Mouse (Mus musculus) kidney, postnatal 14 days (tissue): Measurements from ENCODE around the gene Ddrgk1.

Experiments used
- DNase-seq: peaks from one replicate; pipeline ENCODE4 v3.0.0; 2022; ENCODE audit warnings: mixed read lengths

The Ddrgk1 gene

DNA sequence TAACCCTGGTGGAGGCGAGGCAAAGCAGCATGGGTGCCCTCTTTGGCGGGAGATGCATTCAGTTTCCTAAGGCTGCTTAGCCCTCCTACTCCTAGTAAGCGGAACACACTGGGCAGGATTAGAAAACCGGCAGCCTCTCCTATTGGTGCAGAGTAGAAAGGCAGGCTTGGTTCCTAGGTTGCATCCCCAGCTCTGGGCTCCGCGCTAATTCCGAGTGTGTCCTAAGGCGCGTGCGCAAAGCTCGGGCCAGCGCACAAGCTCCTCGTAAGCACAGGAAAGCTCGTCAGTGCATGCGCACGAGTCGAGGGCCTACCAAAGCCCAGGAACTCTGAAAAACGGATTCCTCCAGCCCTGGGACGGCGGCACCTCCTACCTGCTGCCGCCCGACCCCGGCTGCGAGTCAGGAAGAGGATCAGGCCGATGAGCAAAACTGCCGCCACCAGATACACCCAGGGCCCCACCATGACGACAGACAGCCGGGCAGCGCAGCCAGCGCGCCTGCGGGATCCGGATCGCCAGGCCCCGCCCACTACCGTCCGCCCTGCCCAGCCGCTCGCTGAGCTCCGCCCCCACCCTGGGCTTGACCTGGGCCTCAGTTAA lies at the start of gene Ddrgk1:
Gene Ddrgk1, minus strand, starts transcription at position 558 of the 600 bp plus-strand sequence.
- DNase-seq: peak; percentile 95

DNA sequence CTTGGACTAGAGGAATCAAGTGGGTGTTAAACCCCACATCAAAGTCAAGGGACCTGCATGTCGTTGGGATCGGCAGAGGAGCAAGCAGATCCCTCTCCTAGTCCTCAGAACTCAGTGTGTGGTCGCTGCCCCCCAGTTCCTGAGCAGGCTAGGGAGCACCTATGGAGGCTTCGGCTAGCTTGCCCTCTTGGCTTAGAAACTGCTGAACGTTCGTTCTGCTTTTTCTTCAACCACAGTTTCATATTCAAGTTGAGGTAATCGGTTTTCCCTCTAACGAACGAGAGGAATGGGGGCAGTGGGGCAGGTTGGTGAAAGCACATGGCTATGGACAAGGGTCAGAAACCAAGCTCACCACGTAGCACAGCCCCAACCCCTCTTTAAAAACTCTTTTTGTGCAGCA lies 42.6 kb upstream of the Ddrgk1 start:
- no peak for DNase-seq

DNA sequence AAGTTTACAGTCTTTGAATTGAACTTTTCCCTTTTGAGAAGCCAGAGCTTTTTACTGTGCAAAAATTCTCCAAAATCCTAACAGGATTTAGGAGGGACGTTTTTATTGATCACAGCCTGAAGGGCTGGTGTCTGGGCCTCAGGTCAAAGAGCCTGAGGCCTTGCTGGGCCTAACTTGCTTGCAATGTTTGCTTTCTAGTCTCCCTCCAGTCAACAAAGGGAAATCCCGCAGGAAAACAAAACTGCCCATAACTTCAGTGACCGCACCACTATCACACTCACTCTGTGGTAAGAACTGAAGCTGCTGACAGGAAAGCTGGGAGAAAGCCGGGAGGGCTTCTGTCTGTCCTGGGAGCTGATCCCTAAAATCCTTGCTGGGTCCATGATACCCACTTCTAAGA lies 42.1 kb upstream of the Ddrgk1 start:
- DNase-seq: no peak

DNA sequence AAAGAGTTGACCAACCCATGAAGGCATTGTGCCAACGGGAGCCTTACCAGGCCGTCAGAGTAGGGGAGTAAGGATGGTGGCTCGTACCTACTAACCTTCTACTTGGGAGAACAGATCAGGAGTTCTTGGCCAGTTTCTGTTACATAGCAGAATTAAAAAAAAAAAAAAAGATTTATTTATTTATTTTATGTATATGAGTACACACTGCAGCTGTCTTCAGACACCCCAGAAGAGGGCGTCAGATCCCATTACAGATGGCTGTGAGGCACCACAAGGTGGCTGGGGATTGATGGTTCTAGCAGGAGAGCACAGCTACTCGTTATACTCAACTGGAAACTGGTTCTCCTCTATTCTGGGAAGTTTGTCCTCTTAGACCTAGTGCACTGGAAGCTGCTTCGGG lies 40.7 kb upstream of the Ddrgk1 start:
- no peak for DNase-seq

DNA sequence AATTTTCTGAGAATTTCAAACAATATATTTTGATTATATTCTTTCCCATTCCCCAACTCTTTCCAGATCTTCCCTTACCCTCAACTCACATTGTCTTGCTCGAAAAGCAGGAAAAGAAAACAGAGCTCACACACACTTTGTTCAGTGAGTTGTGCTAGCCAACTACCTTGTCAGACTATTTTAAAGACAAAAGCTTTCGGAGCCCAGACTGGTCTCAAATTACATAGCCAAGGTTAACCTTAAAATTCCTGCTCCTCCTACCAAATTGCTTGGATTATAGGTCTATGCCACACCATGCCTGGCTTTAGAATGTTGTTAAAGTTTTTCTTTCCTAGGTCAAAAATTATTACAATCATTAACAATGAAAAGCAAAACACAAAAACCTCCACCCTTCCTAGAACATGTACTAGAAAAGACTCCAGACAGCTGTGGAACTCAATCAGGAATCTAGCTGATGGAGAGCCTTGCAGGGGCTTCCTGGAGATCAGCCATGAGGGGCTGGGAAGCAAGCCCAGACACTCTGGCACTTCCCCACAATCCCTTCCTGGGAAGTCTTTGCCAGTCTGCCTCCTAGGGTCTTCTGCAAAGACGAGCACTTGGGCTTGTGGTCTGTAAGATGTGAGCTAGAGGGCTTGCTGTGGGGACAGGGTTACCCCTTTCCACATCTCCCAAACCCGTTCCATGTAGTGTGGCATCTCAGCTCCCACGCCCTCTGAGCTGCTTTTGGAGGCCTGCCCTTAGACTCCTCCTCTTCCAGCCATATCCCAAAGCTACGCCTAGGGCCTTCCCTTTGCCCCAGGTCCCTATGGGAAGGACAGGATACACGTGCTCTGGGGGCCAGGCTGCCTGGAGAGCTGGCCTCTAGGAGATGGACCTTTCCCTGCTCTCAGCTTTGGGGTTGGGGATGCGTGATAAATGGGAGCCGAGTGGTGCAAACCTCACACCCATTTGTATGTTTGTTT lies 39.9 kb upstream of the Ddrgk1 start:
- DNase-seq: peak; percentile 24

DNA sequence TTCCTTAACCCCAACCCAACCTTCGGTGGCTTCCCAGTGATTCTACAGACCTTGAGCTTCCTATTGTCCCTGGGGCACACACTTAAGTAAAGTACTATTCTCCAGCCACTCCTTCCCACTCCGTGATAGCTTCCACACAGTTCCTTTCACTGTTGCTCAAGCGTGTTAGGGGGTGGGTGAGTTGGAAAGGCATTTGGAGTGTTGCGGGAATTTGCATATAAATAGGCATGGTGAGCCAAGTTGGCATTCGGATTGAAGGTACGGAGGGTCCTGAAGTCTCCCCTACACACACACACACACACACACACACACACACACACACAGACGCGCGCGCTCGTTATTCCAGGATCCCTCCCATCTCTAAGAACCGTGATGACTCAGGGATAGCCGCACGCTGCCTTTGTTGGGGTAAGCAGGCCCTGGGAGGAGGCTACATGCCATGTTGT lies 33.4 kb upstream of the Ddrgk1 start:
- DNase-seq: no peak

DNA sequence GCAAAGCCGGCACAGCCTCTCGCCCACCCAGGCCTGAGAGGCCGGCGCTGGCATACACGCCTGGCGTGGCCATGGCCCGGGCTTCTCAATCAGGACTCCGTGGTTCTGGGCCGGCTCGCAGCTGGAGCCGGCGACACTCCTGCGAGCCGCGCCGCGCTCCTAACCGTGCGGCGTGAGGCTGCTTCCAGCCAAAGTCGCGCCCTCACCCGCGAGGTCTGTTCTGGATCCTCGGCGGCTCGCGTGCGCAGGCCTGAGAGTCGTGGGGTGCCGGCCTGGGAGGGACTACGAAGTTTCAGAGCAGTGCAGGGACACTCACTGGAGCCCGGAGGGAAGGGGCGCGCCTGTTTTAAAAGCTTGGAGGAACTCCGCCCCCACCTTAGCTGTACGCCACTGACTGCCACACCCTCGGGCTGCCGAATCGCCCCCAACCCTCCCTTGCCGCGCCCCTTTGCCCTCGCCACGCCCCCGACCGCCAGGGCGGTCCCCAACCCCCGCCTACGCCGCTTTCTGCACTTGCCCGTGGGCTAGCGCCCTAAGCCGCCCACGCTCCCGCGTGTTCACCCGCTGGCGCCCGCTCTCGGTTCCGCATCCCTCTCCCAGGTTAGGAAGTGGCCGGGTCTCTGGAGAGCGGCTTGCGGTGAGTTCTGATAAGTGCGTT lies 32.8 kb upstream of the Ddrgk1 start, which contains the start of gene Slc4a11:
Gene Slc4a11, minus strand, starts transcription at position 367 of the 658 bp plus-strand sequence.
- DNase-seq: peak; percentile 82

DNA sequence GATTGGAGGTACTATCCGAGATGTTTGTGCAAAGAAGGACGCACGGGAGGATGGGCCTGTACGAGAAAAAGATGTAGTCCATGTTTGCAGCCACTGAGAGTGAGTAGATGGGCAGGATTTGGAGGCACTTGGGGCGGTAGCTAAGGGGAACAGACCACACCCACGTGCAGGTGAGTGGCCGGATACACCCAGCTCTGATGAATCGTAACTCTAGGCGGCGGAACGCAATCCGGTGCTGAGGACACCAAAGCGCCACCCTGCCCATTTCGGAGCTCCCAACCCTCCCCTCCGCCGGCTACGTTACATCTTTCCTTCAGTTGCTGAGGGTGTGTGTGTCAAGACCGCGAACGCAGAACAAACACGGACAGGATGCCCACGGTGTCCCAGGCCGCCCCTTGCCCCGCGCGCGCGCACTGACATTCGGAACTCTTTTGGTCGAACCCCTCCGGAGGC lies 32.3 kb upstream of the Ddrgk1 start:
- peak; percentile 33 for DNase-seq

DNA sequence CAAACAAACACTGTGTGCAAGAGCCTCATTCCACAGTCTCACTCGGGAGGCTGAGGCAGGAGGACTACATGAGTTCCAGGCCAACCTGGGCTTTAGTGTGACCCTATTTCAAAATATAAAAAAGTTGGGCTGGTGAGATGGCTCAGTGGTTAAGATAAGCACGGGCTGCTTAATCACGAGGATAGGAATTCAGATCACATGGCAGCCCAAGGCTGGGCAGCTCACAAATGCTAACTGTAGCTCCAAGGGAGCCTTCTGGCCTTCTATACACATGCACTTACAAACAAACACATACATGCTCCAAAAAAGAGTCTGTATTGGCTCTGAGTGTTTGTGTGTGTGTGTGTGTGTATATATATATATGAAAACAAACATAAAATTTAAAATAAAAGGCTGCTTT lies 29.1 kb upstream of the Ddrgk1 start:
- DNase-seq: no peak

DNA sequence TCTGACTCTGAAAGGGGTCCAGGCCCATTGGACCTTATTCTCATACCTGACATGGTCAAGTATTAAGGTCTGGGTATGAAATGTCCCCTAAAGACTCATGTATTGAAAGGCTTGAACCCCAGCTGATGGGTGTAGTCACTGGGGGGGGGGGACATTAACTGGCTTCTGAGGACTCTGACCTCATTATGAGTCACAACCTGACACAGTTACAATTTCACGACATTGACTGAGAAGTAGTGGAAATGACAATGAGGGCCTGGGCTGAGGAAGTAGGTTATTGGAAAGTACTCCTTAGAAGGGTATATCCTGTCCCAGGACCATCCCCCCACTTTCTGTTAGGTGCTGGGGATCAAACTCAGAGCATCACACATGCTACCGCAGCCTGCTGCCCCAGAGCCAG lies 24.6 kb upstream of the Ddrgk1 start:
- no peak for DNase-seq

DNA sequence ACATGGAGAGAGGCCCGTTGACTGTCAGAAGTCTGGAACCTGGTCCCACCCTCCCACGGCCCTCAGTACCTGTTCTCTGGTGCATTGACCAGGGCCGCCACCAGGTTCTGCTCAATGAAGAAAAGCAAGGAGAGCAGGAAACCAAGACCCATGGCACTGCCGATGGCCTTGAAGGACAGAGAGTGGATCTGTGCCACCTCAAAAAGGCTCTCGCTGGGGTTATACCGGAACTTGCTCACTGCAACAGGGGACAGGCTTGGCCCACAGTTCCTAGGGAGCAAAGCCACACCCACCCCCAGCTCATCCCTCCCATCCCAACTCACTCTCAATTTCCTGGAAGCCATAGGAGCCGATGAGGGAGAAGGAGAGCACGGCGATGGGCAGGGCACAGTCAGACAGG lies 21.0 kb upstream of the Ddrgk1 start:
- DNase-seq: no peak

DNA sequence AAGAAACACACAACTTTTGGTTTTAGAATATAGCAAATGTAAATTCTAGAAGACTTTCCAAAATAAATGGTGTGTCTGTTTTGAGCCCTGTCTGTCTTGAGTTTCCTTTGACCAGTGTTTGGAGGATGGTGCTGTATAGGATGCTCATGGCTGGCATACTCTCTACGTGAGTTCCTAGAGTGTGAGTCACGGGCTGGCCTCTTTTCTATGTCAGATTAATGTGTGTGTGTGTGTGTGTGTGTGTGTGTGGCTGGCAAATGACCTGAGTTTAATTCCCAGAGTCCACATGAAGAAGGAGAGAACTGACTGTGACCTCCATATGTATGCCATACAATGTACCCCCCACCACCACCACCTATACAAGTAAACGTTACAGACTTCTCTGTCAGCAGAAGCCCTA lies 17.1 kb upstream of the Ddrgk1 start:
- DNase-seq: no peak

DNA sequence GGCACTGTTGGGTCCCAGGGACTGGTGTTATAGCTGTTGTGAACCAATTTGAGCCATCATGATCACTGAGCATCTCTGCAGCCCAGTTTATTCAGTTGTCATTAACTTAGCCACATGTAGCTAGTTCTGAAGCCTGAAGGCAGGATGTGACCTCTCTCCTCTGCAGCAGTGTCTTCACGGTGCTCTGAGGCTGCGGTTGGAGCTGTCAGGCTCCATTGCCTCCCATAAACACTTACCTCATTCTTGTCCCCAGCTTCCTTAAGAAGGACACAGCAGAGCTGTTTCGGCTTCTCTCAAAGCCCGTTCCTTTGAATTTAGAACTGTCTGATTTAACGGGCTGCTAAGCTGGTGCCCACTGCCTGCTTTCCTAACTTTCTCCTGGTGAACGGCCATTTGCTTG lies 15.4 kb upstream of the Ddrgk1 start:
- DNase-seq: no peak

DNA sequence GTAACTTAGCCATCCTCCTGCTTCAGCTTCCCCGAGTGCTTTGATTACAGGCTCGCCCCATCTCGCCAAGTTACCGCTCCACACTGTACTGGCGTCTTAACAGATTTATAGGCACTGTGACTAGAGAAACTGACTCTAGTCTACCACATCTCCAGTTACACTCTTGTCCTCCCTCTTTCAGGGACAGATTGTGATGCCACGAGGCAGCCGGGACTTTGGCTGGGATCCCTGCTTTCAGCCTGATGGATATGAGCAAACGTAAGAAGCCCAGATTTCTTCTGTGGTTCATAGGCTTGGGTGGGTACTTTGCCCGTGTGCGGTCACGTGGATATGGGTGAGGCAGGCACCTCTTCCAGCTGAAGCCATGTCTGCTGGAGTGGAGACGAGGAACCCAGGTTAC lies 14.7 kb upstream of the Ddrgk1 start:
- DNase-seq: no peak

DNA sequence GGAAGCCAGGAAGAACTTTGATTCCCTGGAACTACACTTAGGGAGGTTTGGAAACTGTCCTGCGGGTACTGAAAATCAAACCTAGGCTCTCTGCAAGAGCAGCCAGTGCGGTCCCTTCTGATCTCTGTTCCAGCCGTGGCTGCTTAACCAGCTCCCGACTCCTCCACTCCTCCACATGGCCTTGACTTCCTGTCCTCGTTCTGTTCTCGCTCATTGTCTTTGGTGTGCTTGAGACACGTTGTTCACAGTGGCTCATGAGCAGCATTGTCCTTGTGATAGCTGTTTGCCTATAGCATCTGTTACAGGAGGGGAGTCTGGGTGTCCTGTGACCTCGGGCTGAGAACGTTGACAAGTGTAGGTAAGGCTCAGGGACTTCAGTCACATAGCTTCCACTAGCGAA lies 12.8 kb upstream of the Ddrgk1 start:
- no peak for DNase-seq

DNA sequence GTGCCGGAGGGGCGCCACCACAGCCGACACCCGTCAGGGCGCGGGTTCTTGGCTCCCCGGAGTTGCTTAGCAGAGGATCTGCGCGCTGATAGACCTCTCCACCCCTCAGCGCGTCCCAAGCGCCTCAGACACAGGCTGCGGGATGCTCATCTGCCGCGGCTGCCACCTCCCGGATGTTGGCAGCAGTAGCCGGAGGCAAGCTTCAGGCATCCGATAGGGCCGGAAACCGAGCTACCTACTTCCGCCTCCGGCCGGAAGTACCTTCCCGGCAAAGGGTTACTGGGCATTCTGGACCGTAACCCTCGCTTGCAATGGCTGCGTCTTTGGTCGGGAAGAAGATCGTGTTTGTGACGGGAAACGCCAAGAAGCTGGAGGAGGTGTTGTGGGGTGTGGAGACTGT lies 3.1 kb upstream of the Ddrgk1 start, which contains the start of gene Itpa:
Gene Itpa, plus strand, starts transcription at position 52 of the 400 bp plus-strand sequence.
- DNase-seq: peak; percentile 91

DNA sequence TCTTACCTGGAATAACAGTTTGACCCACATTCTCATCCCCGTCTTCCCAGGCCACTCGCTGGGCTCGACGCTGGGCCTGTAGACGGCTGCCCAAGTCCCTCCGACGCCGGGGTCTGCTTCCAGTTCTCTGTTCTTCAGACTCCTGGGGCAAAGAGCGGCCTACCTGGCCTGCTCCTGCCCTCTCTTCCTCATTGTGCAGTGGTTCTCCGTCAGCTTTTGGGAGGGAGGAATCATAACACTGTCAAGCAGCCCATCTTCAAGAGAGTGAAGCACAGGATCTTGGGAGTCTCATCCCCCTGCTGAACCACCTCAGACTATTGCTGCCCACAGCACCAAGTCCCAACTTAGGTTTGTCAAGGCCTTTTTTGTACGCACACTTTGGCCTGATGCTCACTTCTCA lies 1.1 kb downstream of the Ddrgk1 start:
- DNase-seq: no peak

DNA sequence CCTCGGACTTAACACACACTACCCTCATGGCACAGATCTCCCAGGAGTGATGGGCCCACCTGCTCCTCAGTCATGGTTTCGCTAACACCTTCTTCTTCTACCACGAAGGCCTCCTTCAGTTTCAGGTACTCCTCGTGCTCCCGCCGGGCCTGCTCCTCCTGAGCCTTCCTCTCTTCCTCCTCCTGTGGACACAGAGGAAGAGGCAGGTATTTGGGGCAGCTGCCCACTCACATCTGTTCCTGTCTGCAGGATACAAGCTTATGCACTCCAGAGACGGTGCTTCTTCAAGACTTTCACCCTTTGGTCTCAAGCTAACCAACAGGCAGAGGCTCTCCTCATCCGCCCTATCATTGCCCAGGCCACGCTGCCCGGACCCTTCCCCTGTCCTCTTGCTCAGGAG lies 5.9 kb downstream of the Ddrgk1 start:
- no peak for DNase-seq

DNA sequence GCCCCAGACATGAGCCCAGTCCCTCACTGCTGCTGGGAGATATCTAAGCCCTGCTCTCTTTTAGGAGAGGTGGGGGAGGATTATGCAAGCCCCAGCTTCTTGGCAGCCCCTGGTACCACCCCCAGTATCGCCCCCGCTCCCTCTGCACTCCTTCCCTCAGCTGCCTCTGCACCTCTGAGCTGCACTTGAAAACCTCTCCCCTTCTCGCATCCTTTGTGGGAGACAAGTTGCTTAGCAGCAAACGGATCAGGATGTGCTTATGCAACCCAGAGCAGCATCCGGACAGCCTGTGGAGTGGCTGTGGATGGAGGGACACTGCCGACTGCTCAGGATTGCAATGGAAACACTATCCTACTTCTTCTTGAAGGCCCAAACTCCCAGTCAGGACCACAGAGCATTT lies 6.9 kb downstream of the Ddrgk1 start:
- DNase-seq: no peak

DNA sequence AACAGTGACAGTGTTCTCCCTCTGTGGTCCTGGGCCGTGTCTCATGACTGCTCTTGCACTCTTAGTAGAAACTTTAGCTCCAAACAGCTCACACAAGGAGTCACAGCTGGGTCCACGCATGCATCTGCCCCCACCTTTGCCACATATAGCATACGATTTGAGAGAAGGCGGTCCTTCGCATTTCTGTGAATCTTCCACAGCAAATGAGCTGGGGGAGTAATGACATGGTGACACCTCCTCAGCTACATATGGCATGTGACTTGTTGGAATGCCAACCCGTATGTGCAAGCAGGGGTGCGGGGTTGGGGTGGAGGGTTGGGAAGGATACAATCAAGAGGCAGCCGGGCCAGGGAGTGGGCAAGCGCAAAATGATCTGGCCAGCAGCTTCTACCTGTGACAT lies 7.9 kb downstream of the Ddrgk1 start:
- DNase-seq: no peak

DNA sequence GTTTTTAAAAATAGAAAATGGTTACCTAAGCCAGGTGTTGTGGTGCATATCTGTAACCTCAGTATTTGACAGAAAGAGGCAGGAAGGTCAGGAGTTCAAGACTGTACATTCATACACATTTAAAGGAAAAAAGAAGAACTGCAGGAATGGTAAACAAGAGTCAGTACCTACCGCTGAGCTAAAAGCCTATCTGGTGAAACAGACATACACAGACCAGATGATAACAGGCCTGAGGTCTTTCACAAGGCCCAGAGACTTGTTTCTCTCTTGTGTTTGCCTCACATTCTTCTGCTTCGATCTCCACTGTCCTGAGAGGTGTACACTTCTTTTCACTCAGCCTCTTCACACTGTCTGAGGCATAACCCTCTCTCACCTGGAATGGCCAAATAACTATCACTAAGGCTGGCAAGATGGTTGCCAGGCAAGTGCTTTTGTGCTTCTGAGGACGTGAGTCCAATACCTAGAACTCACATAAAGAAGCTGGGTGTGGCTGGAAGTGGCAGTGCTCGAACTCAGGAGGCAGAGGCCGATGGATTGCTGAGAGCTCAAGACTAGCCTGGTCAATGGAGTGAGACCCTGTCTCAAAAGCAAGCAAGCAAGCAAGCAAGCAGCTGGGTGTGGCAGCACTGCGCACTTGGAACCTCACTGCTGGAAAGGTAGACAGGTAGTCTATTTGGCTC lies 8.7 kb downstream of the Ddrgk1 start:
- no peak for DNase-seq

DNA sequence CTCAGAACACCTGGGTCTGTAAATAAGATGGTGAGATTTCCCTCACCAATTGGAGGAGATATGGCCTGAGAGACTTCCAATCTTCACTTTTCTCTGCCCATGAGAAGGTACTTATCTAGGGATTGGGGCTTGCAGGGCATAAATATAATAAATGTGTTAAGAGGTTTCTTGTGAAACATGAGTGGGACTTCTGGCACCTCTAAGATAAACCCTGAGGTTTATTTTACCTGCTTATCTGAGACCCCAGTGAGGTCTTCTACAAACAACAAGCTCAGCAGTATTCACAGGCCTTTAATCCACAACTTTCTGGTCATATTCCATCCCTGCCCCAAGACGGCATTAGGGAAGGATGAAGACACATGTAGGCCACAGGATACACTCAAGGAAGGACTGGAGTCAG lies 10.7 kb downstream of the Ddrgk1 start:
- no peak for DNase-seq

DNA sequence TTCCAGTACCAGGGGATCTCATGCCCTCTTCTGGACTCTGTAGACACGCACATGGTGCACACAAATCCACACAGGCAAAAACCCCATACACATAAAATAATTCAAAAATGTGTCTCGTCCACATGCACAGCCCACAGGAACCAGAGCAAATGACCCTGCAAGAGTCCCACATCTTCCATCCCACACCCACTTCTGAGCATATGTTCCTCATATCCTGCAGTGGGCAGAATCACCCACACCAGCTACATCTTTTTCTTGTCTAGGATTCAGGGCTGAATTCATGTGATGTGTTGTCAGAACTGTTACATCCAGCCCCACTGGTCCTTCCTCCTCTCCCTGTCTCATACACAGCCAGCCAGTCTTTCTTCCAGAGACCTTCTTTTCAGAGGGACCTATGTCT lies 11.2 kb downstream of the Ddrgk1 start:
- DNase-seq: no peak
